Mouse (Mus musculus): ENCODE data around the gene Ppm1f. TPM values are rescaled to one million over a fixed set of nuclear protein-coding genes. Genes with fewer than 3 reads are reported as not detected.
A peak's percentile ranks its signal among the peaks of the same experiment; 100 is the strongest.

The Ppm1f gene
- polyA plus RNA-seq, 1 experiment from 2014 or later: 26.5 TPM

DNA sequence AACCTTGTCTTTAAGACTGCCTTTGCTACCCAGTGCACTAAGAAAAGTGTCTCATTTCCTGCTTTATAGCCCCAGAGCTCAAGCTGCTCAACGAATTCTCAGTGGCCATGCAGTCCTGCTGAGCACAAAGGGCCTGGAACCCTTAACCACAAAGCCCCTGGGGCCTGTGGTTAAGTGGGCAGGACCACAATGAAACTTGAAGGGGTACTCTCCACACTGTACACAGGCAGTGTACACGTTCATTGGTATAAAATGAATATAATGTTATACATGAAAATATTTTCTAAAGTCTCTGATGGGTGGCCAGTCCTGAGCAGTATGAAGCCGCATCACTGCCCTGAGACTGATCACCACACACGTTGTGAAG lies 271 bp upstream of the Ppm1f start:
- ATAC-seq (ENCODE audit: insufficient number of reproducible peaks, low FRiP score, low TSS enrichment, low read depth) (peak; percentile 78), DNase-seq (ENCODE audit: low spot score) (no peak)
- Histone ChIP-seq H3K9ac (ENCODE audit: low read length) (no peak overlapping the region), H3K4me3 (ENCODE audit: low read depth, low read length) (no peak overlapping the region), H3K4me2 (ENCODE audit: low read depth, severe bottlenecking) (peak overlapping the region; percentile 85; the same call in 1 of the 2 replicates), H3K4me1 (ENCODE audit: control insufficient read depth, insufficient read depth, low read length) (peaks cover 9% of the 10 kb centered on the region; the same call in 1 of the 2 replicates), H3K27me3 (ENCODE audit: control insufficient read depth, insufficient read depth, low read length) (no peaks in the 10 kb centered on the region), H3K9me3 (ENCODE audit: control insufficient read depth, low read length) (no peaks in the 10 kb centered on the region), H3K27ac (replicated peaks; ENCODE audit: low read depth, low read length) (no peak overlapping the region), H3K36me3 (ENCODE audit: control insufficient read depth, insufficient read depth, low read length) (peaks cover 3% of the 10 kb centered on the region; the same call in 1 of the 2 replicates)
- 23% methylated on average over 4 of the region's 4 CpGs for WGBS

DNA sequence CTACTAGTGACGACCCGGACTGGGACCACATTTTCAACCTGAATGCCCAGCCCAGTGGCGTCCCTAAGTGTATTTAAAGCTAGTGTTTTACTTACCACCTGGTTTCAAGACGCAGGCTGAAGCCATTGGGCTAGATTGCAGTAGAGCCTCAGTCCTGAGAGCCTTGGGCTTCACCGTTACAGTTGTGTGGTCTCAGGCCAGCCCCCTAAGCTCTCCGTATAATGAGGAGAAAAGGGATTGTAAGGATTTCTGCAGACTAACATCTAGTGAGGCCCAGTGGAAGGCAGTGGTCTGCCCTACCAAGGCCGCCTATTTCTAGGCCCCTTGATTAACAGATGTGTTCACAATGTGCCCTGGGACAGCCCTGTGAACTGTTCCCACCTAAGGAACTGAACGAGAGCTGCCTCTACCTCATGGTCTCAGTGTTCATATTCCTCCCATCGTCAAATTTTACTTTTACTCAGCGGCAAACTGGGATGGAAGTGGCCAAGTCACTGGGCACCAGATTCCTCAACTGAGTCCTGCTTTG lies 851 bp downstream of the Ppm1f start:
- ATAC-seq (ENCODE audit: insufficient number of reproducible peaks, low FRiP score, low TSS enrichment, low read depth) (no peak), DNase-seq (ENCODE audit: low spot score) (no peak)
- Histone ChIP-seq H3K27me3 (ENCODE audit: control insufficient read depth, insufficient read depth, low read length) (no peaks in the 10 kb centered on the region), H3K4me3 (ENCODE audit: low read depth, low read length) (peak overlapping the region; percentile 50), H3K4me1 (ENCODE audit: control insufficient read depth, insufficient read depth, low read length) (peaks cover 9% of the 10 kb centered on the region; the same call in 1 of the 2 replicates), H3K9me3 (ENCODE audit: control insufficient read depth, low read length) (no peaks in the 10 kb centered on the region), H3K4me2 (ENCODE audit: low read depth, severe bottlenecking) (peak overlapping the region; percentile 85), H3K27ac (replicated peaks; ENCODE audit: low read depth, low read length) (no peak overlapping the region), H3K9ac (ENCODE audit: low read length) (peak overlapping the region; percentile 71), H3K36me3 (ENCODE audit: control insufficient read depth, insufficient read depth, low read length) (peaks cover 3% of the 10 kb centered on the region; the same call in 1 of the 2 replicates)
- WGBS: 25% methylated on average over 10 of the region's 10 CpGs

DNA sequence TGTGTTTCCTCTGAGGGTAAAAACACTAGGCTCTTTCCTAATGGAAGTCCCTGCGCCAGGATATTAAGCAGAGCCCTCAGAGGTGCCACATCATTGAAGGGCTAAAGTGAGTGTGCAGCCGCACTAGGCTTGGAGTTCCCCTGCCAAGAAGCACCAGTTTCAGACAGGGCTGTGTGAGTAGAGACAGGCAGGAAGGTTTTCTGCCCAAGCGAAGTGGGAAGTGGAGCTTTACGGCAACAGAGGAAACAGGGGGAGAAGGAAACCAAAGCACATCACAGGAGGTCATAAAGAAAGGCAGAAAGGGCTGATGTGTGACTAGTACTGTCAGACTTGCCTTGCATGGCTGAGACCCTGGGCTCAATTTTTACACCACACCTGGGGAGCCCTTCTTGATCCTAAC lies 6.1 kb downstream of the Ppm1f start:
- no peak for ATAC-seq (ENCODE audit: insufficient number of reproducible peaks, low FRiP score, low TSS enrichment, low read depth)
- 86% methylated on average over 4 of the region's 4 CpGs for WGBS

DNA sequence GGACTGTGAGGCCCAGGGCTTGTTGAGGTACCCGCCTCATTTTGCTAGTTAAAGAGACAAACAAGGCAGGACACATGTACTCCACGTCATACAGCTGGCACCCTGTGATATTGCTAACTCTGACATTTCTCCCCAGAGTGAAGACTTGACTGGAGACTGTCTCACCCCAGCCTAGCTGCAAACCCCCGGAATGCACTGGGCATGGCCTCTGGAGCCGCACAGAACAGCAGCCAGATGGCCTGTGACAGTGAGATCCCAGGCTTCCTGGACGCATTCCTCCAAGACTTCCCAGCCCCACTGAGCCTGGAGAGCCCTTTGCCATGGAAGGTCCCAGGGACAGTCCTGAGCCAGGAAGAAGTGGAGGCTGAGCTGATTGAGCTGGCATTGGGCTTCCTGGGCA lies 6.9 kb downstream of the Ppm1f start:
- Histone ChIP-seq H3K27ac (replicated peaks; ENCODE audit: low read depth, low read length) (no peak overlapping the region), H3K9ac (ENCODE audit: low read length) (no peak overlapping the region), H3K4me2 (ENCODE audit: low read depth, severe bottlenecking) (no peak overlapping the region), H3K9me3 (ENCODE audit: control insufficient read depth, low read length) (no peaks in the 10 kb centered on the region), H3K27me3 (ENCODE audit: control insufficient read depth, insufficient read depth, low read length) (no peaks in the 10 kb centered on the region), H3K4me1 (ENCODE audit: control insufficient read depth, insufficient read depth, low read length) (no peaks in the 10 kb centered on the region), H3K4me3 (ENCODE audit: low read depth, low read length) (no peak overlapping the region), H3K36me3 (ENCODE audit: control insufficient read depth, insufficient read depth, low read length) (peaks cover 6% of the 10 kb centered on the region; the same call in 1 of the 2 replicates)
- 88% methylated on average over 5 of the region's 5 CpGs for WGBS
- no peak for ATAC-seq (ENCODE audit: insufficient number of reproducible peaks, low FRiP score, low TSS enrichment, low read depth)
- DNase-seq (ENCODE audit: low spot score): no peak

More for the DNA sequence above, 6.1 kb downstream of the Ppm1f start:
- Histone ChIP-seq H3K4me2 (ENCODE audit: low read depth, severe bottlenecking) (no peak overlapping the region), H3K36me3 (ENCODE audit: control insufficient read depth, insufficient read depth, low read length) (peaks cover 6% of the 10 kb centered on the region; the same call in 1 of the 2 replicates), H3K4me3 (ENCODE audit: low read depth, low read length) (no peak overlapping the region), H3K4me1 (ENCODE audit: control insufficient read depth, insufficient read depth, low read length) (peaks cover 4% of the 10 kb centered on the region; the same call in 1 of the 2 replicates), H3K9me3 (ENCODE audit: control insufficient read depth, low read length) (no peaks in the 10 kb centered on the region), H3K27me3 (ENCODE audit: control insufficient read depth, insufficient read depth, low read length) (no peaks in the 10 kb centered on the region), H3K9ac (ENCODE audit: low read length) (no peak overlapping the region), H3K27ac (replicated peaks; ENCODE audit: low read depth, low read length) (no peak overlapping the region)
- DNase-seq (ENCODE audit: low spot score): no peak

DNA sequence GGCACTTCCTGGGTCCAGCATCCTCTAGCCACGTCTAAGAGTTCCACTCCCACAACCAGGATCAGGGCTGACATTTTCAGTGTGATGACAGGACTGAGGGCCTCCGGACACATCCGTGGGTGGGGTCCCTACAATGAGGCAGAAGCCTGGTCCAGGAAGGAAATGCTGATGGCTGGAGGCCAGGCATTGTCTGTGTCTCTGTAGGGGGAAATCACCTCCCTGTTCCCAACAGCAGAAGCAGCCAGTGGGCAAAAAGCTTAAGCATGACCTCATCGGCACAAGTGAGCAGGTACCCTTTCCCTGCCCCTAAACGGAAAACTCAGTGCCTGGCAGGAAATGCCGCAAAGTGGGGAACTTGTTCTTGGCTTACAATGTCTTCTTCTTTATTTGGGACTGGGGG lies 11.5 kb downstream of the Ppm1f start:
- H3K9ac ChIP-seq (ENCODE audit: low read length): no peak overlapping the region
- ATAC-seq (ENCODE audit: insufficient number of reproducible peaks, low FRiP score, low TSS enrichment, low read depth): no peak
- no peak overlapping the region for H3K4me3 ChIP-seq (ENCODE audit: low read depth, low read length)
- no peak for DNase-seq (ENCODE audit: low spot score)
- H3K9me3 ChIP-seq (ENCODE audit: control insufficient read depth, low read length): no peaks in the 10 kb centered on the region
- H3K4me2 ChIP-seq (ENCODE audit: low read depth, severe bottlenecking): no peak overlapping the region
- H3K27ac ChIP-seq (replicated peaks; ENCODE audit: low read depth, low read length): no peak overlapping the region
- H3K27me3 ChIP-seq (ENCODE audit: control insufficient read depth, insufficient read depth, low read length): no peaks in the 10 kb centered on the region
- H3K36me3 ChIP-seq (ENCODE audit: control insufficient read depth, insufficient read depth, low read length): peaks cover 16% of the 10 kb centered on the region; the same call in 1 of the 2 replicates
- WGBS: 85% methylated on average over 6 of the region's 6 CpGs
- no peaks in the 10 kb centered on the region for H3K4me1 ChIP-seq (ENCODE audit: control insufficient read depth, insufficient read depth, low read length)

DNA sequence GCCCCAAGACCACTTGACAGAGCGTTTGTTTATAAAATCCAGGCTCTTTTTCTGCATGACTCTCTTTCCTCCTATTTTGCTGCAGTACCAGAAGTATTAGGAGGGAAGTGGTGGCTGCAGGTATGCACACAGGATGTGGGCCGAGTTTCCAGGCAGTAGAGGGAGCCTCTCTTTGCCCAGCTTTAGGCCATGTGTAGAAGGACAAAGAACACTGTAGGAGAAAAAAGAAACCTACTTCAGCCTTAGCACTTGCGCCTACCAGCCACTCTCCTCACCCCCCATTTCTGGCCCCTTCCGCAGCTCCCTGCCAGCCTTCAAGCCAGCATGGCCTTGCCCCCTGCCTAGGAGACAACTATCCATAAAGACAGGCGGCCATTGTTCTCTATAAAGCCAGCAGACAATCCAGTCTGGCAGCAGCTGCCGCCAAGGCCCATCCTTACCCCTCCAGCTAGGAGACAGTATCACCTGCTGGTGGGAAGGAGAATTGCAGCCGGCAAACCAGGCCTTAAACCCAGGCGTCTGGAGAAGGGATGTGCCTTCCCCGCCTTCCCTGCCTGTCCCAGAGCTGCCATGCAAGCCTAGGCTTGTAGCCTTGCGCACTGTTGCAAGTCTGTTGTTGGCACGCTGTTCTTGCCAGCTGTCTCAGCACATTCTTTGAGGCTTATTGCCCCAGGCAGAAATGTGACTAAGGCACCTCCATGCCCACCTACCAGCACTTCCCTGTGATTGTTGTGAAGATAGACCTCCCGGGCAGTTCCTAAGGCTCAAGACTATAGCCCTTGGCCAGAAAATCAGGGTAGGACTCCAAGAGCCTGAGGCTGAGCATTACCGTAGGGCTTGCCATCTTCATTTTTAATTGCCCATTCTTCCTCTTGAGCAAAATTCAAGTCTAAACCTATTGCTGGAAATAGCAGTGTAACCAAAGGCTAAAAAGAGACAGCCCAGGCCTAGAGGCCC lies 15.7 kb downstream of the Ppm1f start:
- H3K36me3 ChIP-seq (ENCODE audit: control insufficient read depth, insufficient read depth, low read length): peaks cover 10% of the 10 kb centered on the region; the same call in 1 of the 2 replicates
- 46% methylated on average over 13 of the region's 13 CpGs for WGBS
- H3K9ac ChIP-seq (ENCODE audit: low read length): 0 out of 2 replicates have a peak overlapping the region, but pooled peaks have one; percentile 22

DNA sequence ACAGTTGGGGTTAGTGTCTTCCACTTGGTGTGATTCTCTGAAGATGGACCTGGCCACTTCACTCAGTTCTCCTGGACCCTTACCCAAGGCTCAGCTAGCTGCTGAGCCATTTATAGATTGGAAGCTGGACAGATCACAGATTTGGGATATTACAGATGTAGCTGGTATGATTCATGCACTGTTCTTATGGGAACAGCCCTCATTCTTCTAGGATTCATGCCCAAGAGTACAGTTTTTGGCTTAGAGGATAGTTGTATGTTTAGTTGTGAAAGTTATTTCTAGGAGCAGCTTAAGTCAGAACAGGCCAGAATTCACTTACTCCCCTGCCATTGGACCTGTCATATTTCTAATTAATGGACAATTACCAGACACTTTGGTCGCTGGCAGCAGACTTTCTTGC lies 17.2 kb downstream of the Ppm1f start:
- no peak overlapping the region for H3K4me3 ChIP-seq (ENCODE audit: low read depth, low read length)
- H3K36me3 ChIP-seq (ENCODE audit: control insufficient read depth, insufficient read depth, low read length): peaks cover 10% of the 10 kb centered on the region; the same call in 1 of the 2 replicates
- no peak overlapping the region for H3K9ac ChIP-seq (ENCODE audit: low read length)
- H3K27me3 ChIP-seq (ENCODE audit: control insufficient read depth, insufficient read depth, low read length): no peaks in the 10 kb centered on the region
- no peak overlapping the region for H3K27ac ChIP-seq (replicated peaks; ENCODE audit: low read depth, low read length)
- whole genome bisulfite sequencing: 76% methylated on average over 1 of the region's 1 CpGs
- ATAC-seq (ENCODE audit: insufficient number of reproducible peaks, low FRiP score, low TSS enrichment, low read depth): no peak
- no peaks in the 10 kb centered on the region for H3K4me1 ChIP-seq (ENCODE audit: control insufficient read depth, insufficient read depth, low read length)
- H3K4me2 ChIP-seq (ENCODE audit: low read depth, severe bottlenecking): no peak overlapping the region
- no peaks in the 10 kb centered on the region for H3K9me3 ChIP-seq (ENCODE audit: control insufficient read depth, low read length)
- DNase-seq (ENCODE audit: low spot score): no peak

More for the DNA sequence above, 15.7 kb downstream of the Ppm1f start:
- DNase-seq (ENCODE audit: low spot score) (peak; percentile 81), ATAC-seq (ENCODE audit: insufficient number of reproducible peaks, low FRiP score, low TSS enrichment, low read depth) (peak; percentile 74)
- H3K27me3 ChIP-seq (ENCODE audit: control insufficient read depth, insufficient read depth, low read length): no peaks in the 10 kb centered on the region
- no peak overlapping the region for H3K27ac ChIP-seq (replicated peaks; ENCODE audit: low read depth, low read length)
- no peak overlapping the region for H3K4me2 ChIP-seq (ENCODE audit: low read depth, severe bottlenecking)
- H3K4me1 ChIP-seq (ENCODE audit: control insufficient read depth, insufficient read depth, low read length): no peaks in the 10 kb centered on the region
- H3K4me3 ChIP-seq (ENCODE audit: low read depth, low read length): no peak overlapping the region
- no peaks in the 10 kb centered on the region for H3K9me3 ChIP-seq (ENCODE audit: control insufficient read depth, low read length)

DNA sequence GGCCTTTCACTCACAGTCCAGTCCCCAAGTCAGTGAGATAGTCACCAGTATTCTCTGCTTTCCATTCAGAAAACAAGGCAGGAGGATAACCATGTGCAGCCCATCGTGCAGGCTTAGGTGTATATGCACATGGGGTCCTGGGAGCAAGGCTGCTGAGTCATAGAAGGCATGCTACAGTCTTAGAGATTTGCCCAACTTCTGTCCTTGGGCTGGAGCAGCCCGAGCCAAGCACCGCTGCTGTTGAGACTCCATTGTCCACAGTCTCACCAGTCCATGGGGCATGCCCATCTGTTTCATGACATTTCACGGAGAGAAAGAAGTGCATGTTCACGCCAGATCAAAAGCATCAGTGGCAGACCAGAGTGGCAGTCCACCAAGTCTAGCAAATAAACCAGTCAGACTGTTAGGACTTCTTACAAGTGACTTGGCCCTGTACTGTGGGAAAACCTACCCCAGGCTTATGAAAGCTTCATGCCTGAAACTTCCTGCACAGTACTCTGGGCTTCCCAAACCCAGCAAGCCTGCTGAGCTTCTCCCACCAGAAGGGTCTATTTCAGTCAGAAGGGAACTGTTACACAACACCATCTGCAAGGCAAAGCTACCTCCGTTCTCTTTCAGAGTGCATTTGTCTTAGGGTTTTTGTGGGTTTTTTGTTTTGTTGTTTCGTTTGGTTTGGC lies 22.3 kb downstream of the Ppm1f start:
- no peak for DNase-seq (ENCODE audit: low spot score)
- no peak overlapping the region for H3K27ac ChIP-seq (replicated peaks; ENCODE audit: low read depth, low read length)
- no peaks in the 10 kb centered on the region for H3K4me1 ChIP-seq (ENCODE audit: control insufficient read depth, insufficient read depth, low read length)
- no peak overlapping the region for H3K9ac ChIP-seq (ENCODE audit: low read length)
- no peak overlapping the region for H3K4me2 ChIP-seq (ENCODE audit: low read depth, severe bottlenecking)
- peaks cover 3% of the 10 kb centered on the region; the same call in 1 of the 2 replicates for H3K36me3 ChIP-seq (ENCODE audit: control insufficient read depth, insufficient read depth, low read length)
- H3K27me3 ChIP-seq (ENCODE audit: control insufficient read depth, insufficient read depth, low read length): no peaks in the 10 kb centered on the region
- no peak for ATAC-seq (ENCODE audit: insufficient number of reproducible peaks, low FRiP score, low TSS enrichment, low read depth)
- H3K9me3 ChIP-seq (ENCODE audit: control insufficient read depth, low read length): no peaks in the 10 kb centered on the region
- 94% methylated on average over 7 of the region's 7 CpGs for WGBS
- H3K4me3 ChIP-seq (ENCODE audit: low read depth, low read length): no peak overlapping the region
